Mouse (Mus musculus) adrenal gland, postnatal 10 days (tissue): ENCODE measurements around the gene Cpm. TPM values are rescaled to one million over a fixed set of nuclear protein-coding genes. Genes with fewer than 3 reads are reported as not detected.
"Not testable (repeated sequence)": the region's sequence is repeated elsewhere in the genome, so short reads cannot be mapped to it uniquely, and the experiment has no call there.

Source experiments
- DNase-seq: peaks from one replicate; pipeline ENCODE4 v3.0.0; 2021; ENCODE audit warnings: mixed read lengths
- total RNA-seq, 2 experiments: library from RNA; stranded (reverse); gene quantifications; 2 replicates each; pipeline ENCODE4 v1.2.3; 2021

Gene Cpm
- total RNA-seq, 2 experiments from 2014 or later: 18.5 to 19.1 TPM

- DNase-seq: not testable (repeated sequence)
Measured at GRCm38 (mm10) chr10:117704314-117704963, 75.1 kb downstream of the Cpm start.

- no peak for DNase-seq
Measured at GRCm38 (mm10) chr10:117704964-117705335, 75.7 kb downstream of the Cpm start.

- no peak for DNase-seq
Measured at GRCm38 (mm10) chr10:117705806-117706205, 76.5 kb downstream of the Cpm start.

DNA sequence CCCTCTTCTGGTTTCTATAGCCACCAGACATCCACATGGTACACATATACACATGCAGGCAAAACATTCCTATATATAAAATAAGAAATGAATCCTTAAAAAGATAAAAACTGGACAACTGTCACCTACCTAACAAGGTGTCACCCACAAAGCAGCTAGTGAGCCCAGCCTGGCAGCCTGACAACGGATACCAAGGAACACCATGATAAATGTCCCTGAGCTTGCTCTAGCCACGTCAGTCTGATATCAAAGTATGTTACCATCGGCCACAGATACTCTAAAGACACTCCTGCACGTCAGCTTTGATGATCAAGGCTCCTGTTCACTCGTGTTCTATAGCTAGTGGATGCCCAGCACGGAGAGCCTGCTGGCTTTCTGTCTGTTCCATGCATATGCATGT lies 77.1 kb downstream of the Cpm start:
- no peak for DNase-seq

DNA sequence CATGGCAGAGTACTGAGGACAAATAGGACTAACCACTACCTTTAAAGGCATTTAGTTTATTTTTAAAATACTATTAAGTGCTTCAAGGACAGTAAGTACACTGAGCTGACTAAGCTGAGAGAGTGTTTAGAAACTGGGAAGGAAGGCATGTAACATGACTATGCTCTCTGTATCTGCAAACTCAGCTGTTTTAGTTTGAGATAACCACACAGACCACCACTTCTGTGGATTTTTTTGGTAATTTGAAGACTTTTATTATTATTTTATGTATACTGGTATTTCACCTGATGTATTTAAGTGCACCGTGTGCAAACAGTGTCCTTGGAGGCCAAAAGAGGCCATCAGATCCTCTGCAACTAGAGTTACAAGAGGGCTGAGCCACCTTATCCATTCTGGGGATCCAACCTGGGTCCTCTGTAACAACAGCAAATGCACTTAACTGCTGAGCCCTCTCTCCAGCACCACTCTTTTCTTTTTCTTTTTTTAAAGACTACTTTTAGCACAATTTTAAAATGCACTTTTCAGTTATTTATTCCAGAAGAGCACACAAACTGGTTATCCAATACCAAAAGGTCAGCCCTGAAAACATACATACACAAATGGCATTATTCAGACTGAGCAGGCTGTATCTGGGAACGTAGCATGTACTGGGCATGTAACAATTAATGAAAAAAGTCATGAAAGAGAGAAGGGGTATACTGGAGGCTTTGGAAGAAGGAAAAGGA lies 78.0 kb downstream of the Cpm start:
- no peak for DNase-seq

DNA sequence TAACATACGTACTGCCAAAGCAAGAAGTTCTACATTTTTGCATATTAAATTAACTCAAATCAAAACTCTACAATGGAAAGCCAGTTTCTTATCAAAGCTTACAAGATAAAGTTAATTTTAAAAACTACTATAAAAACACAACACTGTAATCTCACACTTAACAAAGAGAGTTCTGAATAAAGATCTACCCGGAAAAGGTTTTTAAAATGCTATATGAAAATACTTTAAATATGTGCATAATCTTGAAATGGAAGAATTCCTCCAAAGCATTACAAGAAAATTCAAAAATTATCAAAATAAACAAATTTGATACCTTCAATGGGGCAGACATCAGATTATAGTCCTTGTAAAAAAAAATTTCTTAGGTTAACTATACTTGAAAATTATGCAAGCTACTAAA lies 79.1 kb downstream of the Cpm start:
- DNase-seq: no peak

DNA sequence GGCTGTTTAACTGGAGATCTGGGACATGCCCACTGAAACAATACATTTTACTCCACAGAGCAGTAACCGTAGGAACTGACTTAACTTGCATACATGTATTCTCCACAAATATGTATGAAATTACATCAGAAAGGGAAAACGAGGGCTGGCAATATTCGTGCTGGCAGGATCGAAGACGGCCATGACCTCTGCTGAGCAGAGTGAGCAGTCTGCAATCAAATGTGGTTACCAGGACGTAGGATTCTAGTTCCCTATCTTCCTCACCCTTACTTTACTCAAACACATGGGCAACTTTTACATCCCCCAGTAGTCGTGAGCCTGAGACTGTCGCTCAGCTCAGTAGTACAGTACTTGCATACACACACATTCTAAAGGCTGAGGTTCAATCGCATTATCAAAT lies 79.6 kb downstream of the Cpm start:
- DNase-seq: no peak

DNA sequence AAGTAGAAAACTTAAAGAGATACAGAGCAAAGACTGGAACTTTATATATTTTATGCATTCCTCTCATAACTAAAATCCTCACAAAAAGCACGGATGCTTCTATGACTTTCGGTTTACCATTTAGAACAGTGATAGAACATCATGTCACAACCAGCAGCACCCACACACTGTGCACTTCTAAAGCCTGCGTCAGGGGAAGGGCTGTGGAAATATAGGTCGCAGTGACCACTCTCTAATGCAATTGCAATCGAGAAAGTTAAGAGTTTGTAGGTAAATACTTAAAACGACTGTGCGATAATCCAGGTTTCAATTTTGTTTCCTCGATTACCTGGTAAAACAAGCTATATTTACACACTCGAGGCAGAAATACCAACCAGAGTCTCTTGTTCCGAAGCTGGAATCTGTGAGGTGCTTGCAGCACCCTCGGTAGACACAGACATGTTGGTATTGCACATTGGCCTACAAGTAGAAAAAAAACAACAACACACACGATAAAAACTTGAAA lies 80.1 kb downstream of the Cpm start:
- DNase-seq: no peak

DNA sequence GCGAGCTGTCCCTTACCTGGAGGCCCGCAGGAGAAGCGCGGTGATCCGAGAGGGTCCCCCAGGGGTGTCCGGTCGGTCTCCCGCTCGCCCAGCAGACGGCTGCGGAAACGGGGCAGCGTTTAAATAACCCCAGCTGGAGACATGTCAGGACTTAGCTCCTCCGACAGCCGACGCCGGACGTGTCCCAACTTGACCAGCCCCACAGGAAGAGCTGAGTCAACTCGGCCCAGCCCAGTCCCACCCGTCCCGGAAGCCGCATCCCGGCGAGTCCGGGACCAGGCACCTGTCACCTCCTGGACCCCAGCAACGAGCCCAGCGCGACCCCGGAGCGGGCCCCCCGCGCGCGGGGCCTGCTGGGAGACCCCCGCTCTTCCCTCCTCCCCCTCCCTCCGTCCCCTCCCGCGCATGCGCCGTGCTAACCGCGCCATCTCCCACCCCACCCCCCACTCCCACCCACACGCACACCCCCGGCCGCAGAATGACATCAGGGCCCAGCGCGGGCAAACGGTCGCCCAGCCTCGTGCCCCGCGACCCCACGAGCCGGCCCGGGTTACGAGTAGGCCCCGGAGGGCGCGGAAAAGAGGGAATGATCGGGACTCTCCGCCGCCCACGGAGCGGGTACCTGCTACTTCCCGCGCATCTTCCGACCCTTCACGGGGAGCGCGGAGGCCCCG lies 80.8 kb downstream of the Cpm start:
- DNase-seq: peak; percentile 87

GRCm38 (mm10) chr10:117710604-117711141 lies 81.4 kb downstream of the Cpm start, which contains the start of gene Mdm2:
Gene Mdm2 (minus strand): TSS chr10:117710758.
- DNase-seq: peak; percentile 99

DNA sequence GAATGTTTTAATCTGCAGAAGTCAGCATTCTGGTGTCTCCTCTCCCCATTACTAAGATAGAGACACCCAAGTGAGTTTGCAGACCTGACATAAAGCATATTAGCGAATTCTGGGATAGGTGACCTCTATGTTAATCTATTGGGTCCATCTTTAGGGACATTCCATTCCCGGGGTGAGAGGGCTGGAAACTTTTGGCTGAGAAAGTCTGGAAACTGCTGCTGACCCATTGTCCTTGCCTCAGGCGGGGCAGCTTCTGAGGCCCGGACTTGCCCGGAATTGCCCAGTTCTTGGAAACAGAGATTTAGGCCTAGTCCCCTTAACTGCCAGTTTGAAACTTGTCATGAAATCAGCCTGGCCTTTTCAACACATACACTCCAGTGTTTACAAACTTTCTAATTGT lies 82.1 kb downstream of the Cpm start:
- DNase-seq: no peak

- DNase-seq: no peak
Measured at GRCm38 (mm10) chr10:117712191-117712754, 83.0 kb downstream of the Cpm start.

DNA sequence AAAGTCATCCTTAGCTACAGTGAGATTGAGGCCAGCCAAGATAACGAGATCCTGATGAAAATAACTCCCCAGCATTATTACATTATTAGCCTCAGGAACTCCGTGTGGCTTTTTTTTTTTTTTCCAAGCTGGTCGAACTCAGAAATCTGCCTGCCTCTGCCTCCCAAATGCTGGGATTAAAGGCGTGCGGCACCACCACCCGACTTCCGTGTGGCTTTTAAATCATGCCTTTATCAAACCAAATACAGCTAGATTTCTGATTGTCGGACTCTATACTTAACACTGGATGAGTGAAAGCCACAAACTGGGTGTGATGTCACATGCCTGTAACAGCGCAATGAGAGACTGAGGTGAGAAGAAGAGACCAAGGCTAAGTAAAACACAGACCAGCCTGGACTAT lies 83.6 kb downstream of the Cpm start:
- DNase-seq: no peak

DNA sequence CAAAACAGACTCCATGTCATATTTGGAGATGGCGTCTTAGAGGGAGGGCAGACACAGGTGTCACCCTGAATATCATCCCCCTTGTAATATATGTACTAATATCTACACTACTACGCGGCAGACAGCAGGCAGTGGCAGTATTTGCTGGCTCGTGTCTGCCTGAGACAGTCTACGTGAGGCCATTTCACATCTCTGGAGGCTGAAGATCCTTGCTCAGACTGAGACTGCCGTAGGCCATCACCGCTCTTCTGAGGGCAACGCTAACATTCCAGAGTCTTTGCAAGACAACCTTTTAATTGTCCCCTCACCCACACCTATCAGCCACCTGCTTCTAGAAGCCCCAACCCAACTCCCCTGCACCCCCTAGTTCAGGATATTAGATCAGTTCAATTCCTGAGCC lies 84.2 kb downstream of the Cpm start:
- DNase-seq: no peak

DNA sequence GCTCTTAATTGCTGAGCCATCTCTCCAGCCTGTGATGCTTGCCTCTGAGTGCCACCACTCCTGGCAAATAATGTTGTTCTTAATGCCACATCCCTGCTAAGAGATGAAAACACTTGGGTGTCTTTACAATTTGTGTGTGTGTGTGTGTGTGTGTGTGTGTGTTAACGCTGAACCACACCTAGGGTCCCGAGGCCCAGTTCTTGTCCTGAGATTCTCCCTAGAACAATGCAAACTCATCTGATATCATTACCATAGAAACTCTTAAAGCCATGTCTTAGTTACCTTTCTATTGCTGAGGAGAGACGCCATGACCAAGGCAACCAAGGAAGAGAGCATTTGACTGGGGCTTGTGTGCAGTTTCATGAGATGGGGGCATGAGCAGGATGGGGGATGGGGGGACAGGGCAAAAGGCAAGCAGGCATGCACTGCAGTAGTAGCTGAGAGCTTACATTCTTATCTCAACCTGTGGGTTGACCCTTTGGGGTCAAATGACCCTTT lies 84.8 kb downstream of the Cpm start:
- DNase-seq: no peak

DNA sequence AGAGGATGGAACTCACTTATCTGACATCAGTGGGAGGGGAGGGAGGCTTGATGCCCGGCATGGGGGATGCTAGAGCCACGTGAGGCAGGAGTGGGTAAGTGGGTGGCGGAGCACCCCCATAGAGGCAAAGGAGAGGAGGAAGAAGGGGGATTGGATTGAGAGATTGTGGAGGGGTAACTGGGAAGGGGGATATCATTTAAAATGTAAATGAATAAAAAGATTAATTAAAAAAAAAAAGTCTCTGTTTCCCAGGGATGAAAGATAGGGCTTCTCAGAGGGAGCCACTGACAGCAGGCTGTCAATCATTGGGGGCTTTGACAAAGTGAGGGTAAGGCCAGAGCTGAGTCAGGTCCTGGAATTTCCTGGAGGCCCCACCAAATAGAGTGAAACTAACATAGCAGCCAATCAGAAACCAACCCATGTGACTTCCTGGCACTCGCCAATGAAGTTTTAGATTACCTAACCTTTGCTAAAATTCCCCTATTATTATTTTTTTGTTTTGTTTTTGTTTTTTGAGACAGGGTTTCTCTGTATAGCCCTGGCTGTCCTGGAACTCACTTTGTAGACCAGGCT lies 85.7 kb downstream of the Cpm start:
- DNase-seq: no peak

DNA sequence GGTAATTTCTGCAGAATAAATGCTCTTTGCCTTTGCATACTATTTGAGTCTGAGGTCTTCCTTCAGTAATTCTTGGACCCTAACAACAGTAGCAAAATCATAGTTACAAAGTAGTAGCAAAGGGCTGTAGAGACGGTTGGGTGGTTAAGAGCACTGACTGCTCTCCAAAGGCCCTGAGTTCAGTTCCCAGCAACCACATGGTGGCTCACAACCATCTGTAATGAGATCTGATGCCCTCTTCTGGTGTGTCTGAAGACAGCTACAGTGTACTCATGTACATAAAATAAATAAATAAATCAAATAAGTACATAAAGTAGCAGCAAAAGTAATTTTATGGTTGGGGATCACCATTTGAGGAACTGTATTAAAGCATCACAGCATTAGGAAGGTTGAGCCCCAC lies 86.4 kb downstream of the Cpm start:
- not testable (repeated sequence) for DNase-seq

- DNase-seq: no peak
Measured at GRCm38 (mm10) chr10:117716686-117717085, 87.4 kb downstream of the Cpm start.

DNA sequence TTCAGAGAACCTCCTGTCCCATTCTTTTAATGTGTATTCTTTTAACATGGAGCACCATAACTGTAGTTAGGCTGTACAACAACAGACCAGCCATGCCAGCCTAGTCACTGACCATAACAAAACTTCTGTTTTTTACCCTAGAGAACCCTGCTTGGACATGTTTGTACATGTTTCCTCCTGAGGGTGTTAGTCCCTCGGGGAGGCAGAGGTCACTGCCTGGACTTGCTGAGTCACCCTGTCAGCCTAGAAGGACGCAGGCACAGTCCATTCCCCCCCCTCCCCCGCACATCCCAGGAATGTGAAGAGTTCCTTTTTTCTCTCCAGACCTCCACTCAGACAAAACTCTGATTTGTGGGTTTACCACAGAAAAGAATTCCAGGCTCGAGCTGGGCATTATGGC lies 88.3 kb downstream of the Cpm start:
- peak; percentile 84 for DNase-seq

DNA sequence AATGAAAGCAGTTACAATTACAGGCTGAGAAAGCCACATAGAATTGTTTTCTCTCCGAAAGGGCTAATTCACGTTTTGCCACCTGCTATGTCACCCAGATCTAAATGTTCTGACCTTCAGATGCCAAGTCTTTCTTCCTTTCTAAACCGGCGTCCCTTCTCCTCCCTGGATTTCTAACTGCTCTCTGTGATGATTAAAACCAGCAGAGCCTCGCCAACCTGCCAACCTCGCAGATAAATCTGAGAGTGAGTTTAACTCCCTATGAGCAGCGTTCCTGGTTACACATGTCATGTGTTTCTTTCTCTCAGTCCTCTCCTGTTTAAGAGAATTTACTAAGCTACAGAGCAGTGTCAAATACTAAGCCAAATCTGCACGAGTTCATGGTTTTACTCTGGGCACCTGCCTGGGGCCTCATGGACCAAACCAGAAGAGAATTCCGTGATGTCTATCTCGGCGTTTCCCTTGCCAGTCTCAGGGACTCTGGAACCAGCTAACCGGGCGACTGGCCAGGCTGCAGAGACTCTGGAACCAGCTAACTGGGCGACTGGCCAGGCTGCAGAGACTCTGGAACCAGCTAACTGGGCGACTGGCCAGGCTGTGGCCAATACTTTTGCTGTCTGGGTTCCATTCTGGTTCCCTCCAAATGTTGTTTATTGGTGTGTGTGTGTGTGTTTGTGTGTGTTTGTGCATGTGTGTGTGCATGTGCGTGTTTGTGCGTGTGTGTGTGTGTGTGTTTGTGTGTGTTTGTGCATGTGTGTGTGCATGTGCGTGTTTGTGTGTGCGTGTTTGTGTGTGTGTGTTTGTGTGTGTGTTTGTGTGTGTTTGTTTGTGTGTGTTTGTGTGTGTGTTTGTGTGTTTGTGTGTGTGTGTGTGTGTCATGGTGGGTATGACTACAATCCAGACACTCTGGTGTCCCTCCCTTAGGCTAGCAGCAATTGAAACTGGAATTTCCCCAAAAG lies 89.1 kb downstream of the Cpm start:
- peak; percentile 71 for DNase-seq
